Mouse (Mus musculus) midbrain, embryonic 12.5 days (tissue): ENCODE measurements around the gene Trim67. TPM values are rescaled to one million over a fixed set of nuclear protein-coding genes. Genes with fewer than 3 reads are reported as not detected.
A peak's percentile ranks its signal among the peaks of the same experiment; 100 is the strongest.

Source experiments
- ATAC-seq: fragments of 200-750 bp; cut with Nextera tagmentation; 2 replicates; pipeline ENCODE4 v1.8.0; 2017; ENCODE audit warnings: low read depth, moderate TSS enrichment, moderate library complexity; ENCODE audit not compliant: low FRiP score
- H3K27ac ChIP-seq: fragments of 300-500 bp; sonication (generic); replicated peaks from 2 replicates; pipeline ENCODE4 v1.5.1; 2016; ENCODE audit warnings: mild to moderate bottlenecking
- H3K27me3 ChIP-seq: fragments of 300-500 bp; sonication (generic); 2 replicates; pipeline ENCODE4 v1.6.1; 2016; ENCODE audit warnings: mild to moderate bottlenecking
- H3K36me3 ChIP-seq: fragments of 300-500 bp; sonication (generic); 2 replicates; pipeline ENCODE4 v1.6.1; 2016
- H3K4me1 ChIP-seq: fragments of 300-500 bp; sonication (generic); 2 replicates; pipeline ENCODE4 v1.6.1; 2016
- H3K4me2 ChIP-seq: fragments of 300-500 bp; sonication (generic); replicated peaks from 2 replicates; pipeline ENCODE4 v1.6.1; 2016; ENCODE audit warnings: mild to moderate bottlenecking, moderate library complexity
- H3K4me3 ChIP-seq: fragments of 300-500 bp; sonication (generic); 2 replicates; pipeline ENCODE4 v1.5.1; 2016; ENCODE audit warnings: mild to moderate bottlenecking
- H3K9ac ChIP-seq: fragments of 300-500 bp; sonication (generic); replicated peaks from 2 replicates; pipeline ENCODE4 v1.6.1; 2016; ENCODE audit warnings: mild to moderate bottlenecking, moderate library complexity
- H3K9me3 ChIP-seq: fragments of 300-500 bp; sonication (generic); 2 replicates; pipeline ENCODE4 v1.6.1; 2016; ENCODE audit warnings: mild to moderate bottlenecking
- WGBS: fragments of 180-500 bp; shearing (Covaris S2); methylation state at CpG from one replicate; pipeline ENCODE4 v1.1.7; 2016; 5-methylcytosine and 5-hydroxymethylcytosine counted together
- polyA plus RNA-seq: library from polyadenylated mRNA; unstranded; fragments of >200 nt; fragmentation: Nextera tagmentation; extraction: Ambion mirVana; gene quantifications from 2 replicates; pipeline ENCODE4 v1.2.1, GENCODE M21; 2016

The Trim67 gene
- polyA plus RNA-seq, 1 experiment from 2014 or later = 7.4 TPM

DNA sequence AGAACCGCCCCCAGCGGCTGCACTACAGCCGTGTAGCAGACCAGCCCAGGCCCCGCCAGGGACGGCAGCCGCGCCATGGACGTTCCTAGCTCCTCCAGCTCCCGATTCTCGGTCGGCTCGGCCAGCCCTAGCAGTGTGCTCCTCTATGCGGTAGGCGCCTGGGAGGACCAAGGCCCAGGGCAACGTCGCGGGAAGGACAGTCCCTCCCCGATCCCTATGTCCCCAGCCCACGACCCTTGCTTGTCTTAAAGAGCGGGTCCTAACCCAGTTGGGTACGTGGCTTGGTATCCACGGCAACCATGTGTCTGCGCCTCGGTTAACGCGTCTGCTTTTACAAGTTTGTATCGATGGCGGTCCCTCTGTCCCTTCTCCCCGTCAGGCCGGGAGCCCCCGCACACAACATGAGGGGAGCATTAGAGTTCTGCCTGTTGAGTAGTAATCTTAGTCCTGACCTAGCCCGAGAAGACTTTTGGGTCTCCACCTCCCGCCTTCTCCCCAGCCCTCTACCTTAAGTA lies 70.3 kb downstream of the Trim67 start:
- Histone ChIP-seq H3K9ac (peak overlapping the region; percentile 97), H3K4me1 (peaks cover 13% of the 10 kb centered on the region), H3K27ac (peak overlapping the region; percentile 90), H3K36me3 (peaks cover 34% of the 10 kb centered on the region), H3K9me3 (no peaks in the 10 kb centered on the region), H3K4me3 (peak overlapping the region; percentile 97), H3K27me3 (no peaks in the 10 kb centered on the region), H3K4me2 (peak overlapping the region; percentile 82)
- peak; percentile 85 for ATAC-seq
- under 1% methylated on average over 33 of the region's 33 CpGs for WGBS

- ATAC-seq = no peak
- WGBS = 28% methylated on average over 8 of the region's 8 CpGs
- Histone ChIP-seq H3K9ac (peak overlapping the region; percentile 97), H3K4me1 (peaks cover 13% of the 10 kb centered on the region), H3K9me3 (no peaks in the 10 kb centered on the region), H3K4me2 (peak overlapping the region; percentile 82), H3K27ac (no peak overlapping the region), H3K36me3 (peaks cover 28% of the 10 kb centered on the region), H3K27me3 (no peaks in the 10 kb centered on the region), H3K4me3 (peak overlapping the region; percentile 97)
Observed at GRCm38 (mm10) chr8:124863729-124864128, 70.8 kb downstream of the Trim67 start.

GRCm38 (mm10) chr8:124866669-124867068 lies 73.8 kb downstream of the Trim67 start:
- no peaks in the 10 kb centered on the region for H3K27me3 ChIP-seq
- H3K27ac ChIP-seq = no peak overlapping the region
- peaks cover 13% of the 10 kb centered on the region for H3K4me1 ChIP-seq
- ATAC-seq = no peak
- H3K4me2 ChIP-seq = no peak overlapping the region
- peaks cover 15% of the 10 kb centered on the region for H3K36me3 ChIP-seq
- 84% methylated on average over 3 of the region's 3 CpGs for WGBS
- no peak overlapping the region for H3K9ac ChIP-seq
- no peaks in the 10 kb centered on the region for H3K9me3 ChIP-seq
- no peak overlapping the region for H3K4me3 ChIP-seq

- no peak overlapping the region for H3K9ac ChIP-seq
- no peak overlapping the region for H3K4me2 ChIP-seq
- H3K27me3 ChIP-seq = no peaks in the 10 kb centered on the region
- peaks cover 20% of the 10 kb centered on the region for H3K36me3 ChIP-seq
- 90% methylated on average over 2 of the region's 2 CpGs for WGBS
- ATAC-seq = no peak
- H3K4me3 ChIP-seq = no peak overlapping the region
- peaks cover 9% of the 10 kb centered on the region for H3K4me1 ChIP-seq
- H3K27ac ChIP-seq = no peak overlapping the region
- no peaks in the 10 kb centered on the region for H3K9me3 ChIP-seq
Observed at GRCm38 (mm10) chr8:124867126-124867525, 74.2 kb downstream of the Trim67 start.

- Histone ChIP-seq H3K4me2 (no peak overlapping the region), H3K27me3 (no peaks in the 10 kb centered on the region), H3K9me3 (no peaks in the 10 kb centered on the region), H3K9ac (no peak overlapping the region), H3K27ac (no peak overlapping the region), H3K36me3 (peaks cover 45% of the 10 kb centered on the region), H3K4me3 (no peak overlapping the region), H3K4me1 (no peaks in the 10 kb centered on the region)
- no peak for ATAC-seq
- 92% methylated on average over 6 of the region's 6 CpGs for WGBS
Observed at GRCm38 (mm10) chr8:124869708-124870107, 76.8 kb downstream of the Trim67 start.

DNA sequence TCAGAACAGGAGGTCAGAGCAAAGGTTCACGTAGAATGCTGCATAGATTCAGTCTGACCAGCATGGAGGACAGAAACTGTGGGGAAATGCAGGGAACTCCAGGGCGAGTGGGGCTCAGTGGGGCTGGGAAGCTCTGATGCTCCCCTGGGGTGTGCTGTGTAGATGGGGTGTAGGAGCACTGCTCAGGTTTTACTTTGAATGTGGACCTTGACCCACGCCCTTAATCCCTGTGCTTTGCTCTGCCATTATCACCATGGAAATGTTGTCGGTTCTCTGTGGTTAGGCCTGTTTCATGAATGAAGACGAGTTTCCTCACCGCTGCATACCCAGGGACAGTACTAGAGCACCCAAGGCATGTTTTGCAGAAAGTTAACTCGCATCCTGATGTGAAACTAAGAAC lies 78.6 kb downstream of the Trim67 start:
- no peak overlapping the region for H3K27ac ChIP-seq
- no peak overlapping the region for H3K9ac ChIP-seq
- WGBS = 92% methylated on average over 7 of the region's 7 CpGs
- H3K27me3 ChIP-seq = no peaks in the 10 kb centered on the region
- H3K36me3 ChIP-seq = peaks cover 63% of the 10 kb centered on the region
- ATAC-seq = no peak
- no peak overlapping the region for H3K4me2 ChIP-seq
- no peak overlapping the region for H3K4me3 ChIP-seq
- no peaks in the 10 kb centered on the region for H3K4me1 ChIP-seq
- no peaks in the 10 kb centered on the region for H3K9me3 ChIP-seq

GRCm38 (mm10) chr8:124872081-124872480 lies 79.2 kb downstream of the Trim67 start:
- Histone ChIP-seq H3K9me3 (no peaks in the 10 kb centered on the region), H3K4me3 (no peak overlapping the region), H3K36me3 (peaks cover 69% of the 10 kb centered on the region), H3K9ac (no peak overlapping the region), H3K27ac (no peak overlapping the region), H3K27me3 (no peaks in the 10 kb centered on the region), H3K4me2 (no peak overlapping the region), H3K4me1 (no peaks in the 10 kb centered on the region)
- WGBS = 95% methylated on average over 7 of the region's 7 CpGs
- no peak for ATAC-seq

- H3K9me3 ChIP-seq = no peaks in the 10 kb centered on the region
- no peak overlapping the region for H3K4me2 ChIP-seq
- H3K4me1 ChIP-seq = no peaks in the 10 kb centered on the region
- H3K9ac ChIP-seq = no peak overlapping the region
- no peak overlapping the region for H3K27ac ChIP-seq
- ATAC-seq = no peak
- WGBS = 91% methylated on average over 5 of the region's 5 CpGs
- H3K4me3 ChIP-seq = no peak overlapping the region
- H3K36me3 ChIP-seq = peaks cover 72% of the 10 kb centered on the region
- no peaks in the 10 kb centered on the region for H3K27me3 ChIP-seq
Observed at GRCm38 (mm10) chr8:124872690-124873089, 79.8 kb downstream of the Trim67 start.

GRCm38 (mm10) chr8:124878141-124878540 lies 85.2 kb downstream of the Trim67 start:
- no peak overlapping the region for H3K4me2 ChIP-seq
- no peaks in the 10 kb centered on the region for H3K27me3 ChIP-seq
- H3K4me1 ChIP-seq = no peaks in the 10 kb centered on the region
- no peak for ATAC-seq
- peaks cover 99% of the 10 kb centered on the region for H3K36me3 ChIP-seq
- no peak overlapping the region for H3K4me3 ChIP-seq
- WGBS = 87% methylated on average over 5 of the region's 5 CpGs
- H3K9me3 ChIP-seq = no peaks in the 10 kb centered on the region
- H3K27ac ChIP-seq = no peak overlapping the region
- H3K9ac ChIP-seq = no peak overlapping the region

DNA sequence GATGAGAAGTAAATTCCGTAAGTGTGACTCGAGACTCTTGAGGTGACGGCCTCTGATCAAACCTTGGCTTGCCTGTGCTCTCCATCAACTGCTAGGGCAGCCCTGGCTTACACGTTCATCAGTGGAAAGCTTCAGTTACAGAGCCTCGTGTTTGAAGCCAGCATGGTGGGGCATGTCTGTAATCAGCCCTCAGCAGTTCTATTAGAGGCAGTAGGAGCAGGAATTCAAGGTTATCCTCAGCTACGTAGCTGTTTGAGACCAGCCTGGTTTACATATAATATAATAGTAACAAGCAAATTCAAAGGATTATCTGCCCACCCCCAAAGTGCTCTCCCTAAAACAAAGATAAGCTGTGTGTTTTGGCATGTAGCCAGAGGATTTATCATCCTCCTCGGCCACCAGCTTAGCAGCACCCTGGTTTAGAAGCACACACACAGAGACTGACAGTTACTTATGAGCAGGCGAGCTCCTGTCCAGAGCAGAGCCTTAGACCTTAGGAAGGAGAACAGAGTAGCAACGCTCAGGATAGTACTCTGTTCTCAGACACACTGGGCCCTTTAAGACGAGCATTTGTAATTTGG lies 86.1 kb downstream of the Trim67 start:
- Histone ChIP-seq H3K27ac (no peak overlapping the region), H3K36me3 (peaks cover 99% of the 10 kb centered on the region)
- WGBS = 90% methylated on average over 10 of the region's 10 CpGs

More for the DNA sequence above, 86.1 kb downstream of the Trim67 start:
- Histone ChIP-seq H3K4me1 (no peaks in the 10 kb centered on the region), H3K4me2 (no peak overlapping the region), H3K9ac (no peak overlapping the region), H3K9me3 (no peaks in the 10 kb centered on the region), H3K27me3 (no peaks in the 10 kb centered on the region), H3K4me3 (no peak overlapping the region)
- no peak for ATAC-seq

Other genes starting within 250 kb of the Trim67 start
- gene Agt, start 223.4 kb upstream of the Trim67 start, polyA plus RNA-seq = 0.09 TPM in 1 of 2 replicates, not detected in the other
- gene Capn9, start 217.0 kb upstream of the Trim67 start, polyA plus RNA-seq = 0.13 TPM in 1 of 2 replicates, not detected in the other
- 22.3 and 23.5 TPM in 2 replicates for gene 2310022B05Rik, start 129.7 kb upstream of the Trim67 start, polyA plus RNA-seq
- 66.6 and 67.8 TPM in 2 replicates for gene Ttc13, start 71.1 kb upstream of the Trim67 start, polyA plus RNA-seq
- gene Arv1, start 71.0 kb upstream of the Trim67 start, polyA plus RNA-seq = 36.2 and 38.3 TPM in 2 replicates
- gene Fam89a, start 41.3 kb upstream of the Trim67 start, polyA plus RNA-seq = 0.63 and 1.1 TPM in 2 replicates
- gene Gnpat, start 69.9 kb downstream of the Trim67 start, polyA plus RNA-seq = 126 and 130 TPM in 2 replicates
- 45.4 and 47.4 TPM in 2 replicates for gene 2810004N23Rik, start 70.0 kb downstream of the Trim67 start, polyA plus RNA-seq
- 15.4 and 18.1 TPM in 2 replicates for gene Exoc8, start 104.6 kb downstream of the Trim67 start, polyA plus RNA-seq
- gene Sprtn, start 104.8 kb downstream of the Trim67 start, polyA plus RNA-seq = 17.4 and 17.8 TPM in 2 replicates
- gene Egln1, start 156.2 kb downstream of the Trim67 start, polyA plus RNA-seq = 17.3 and 17.8 TPM in 2 replicates
- 146 and 154 TPM in 2 replicates for gene Tsnax, start 219.9 kb downstream of the Trim67 start, polyA plus RNA-seq